Mouse (Mus musculus): ENCODE data around the gene Snrk. TPM values are rescaled to one million over a fixed set of nuclear protein-coding genes. Genes with fewer than 3 reads are reported as not detected.
A peak's percentile ranks its signal among the peaks of the same experiment; 100 is the strongest.

The Snrk gene
- polyA plus RNA-seq, 1 experiment from 2014 or later, result 93.6 TPM

DNA sequence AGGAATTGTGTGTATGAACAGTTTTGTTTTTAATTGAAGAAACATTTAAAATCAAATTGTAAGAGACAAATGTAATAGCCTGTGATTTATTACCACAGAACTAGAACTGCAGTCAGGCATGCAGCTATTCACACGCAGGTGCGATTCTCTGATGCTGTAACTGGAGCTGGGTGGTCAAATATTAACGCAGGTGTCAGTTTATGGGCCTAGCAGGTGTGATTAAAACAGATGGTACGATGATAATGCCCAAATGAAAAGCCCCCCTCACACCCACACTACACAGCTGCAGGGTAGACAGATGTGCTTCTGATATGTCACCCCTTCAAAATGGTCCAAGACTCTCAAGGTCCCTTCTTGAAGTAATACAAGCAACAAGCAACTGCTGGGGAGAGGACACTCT lies 15.9 kb upstream of the Snrk start:
- WGBS, result 59% methylated on average over 4 of the region's 4 CpGs
- Histone ChIP-seq H3K4me2 (replicated peaks; ENCODE audit: low read depth, low read length) (no peak overlapping the region), H3K36me3 (ENCODE audit: insufficient read depth, low read length) (no peaks in the 10 kb centered on the region), H3K4me1 (ENCODE audit: insufficient read depth, low read depth, low read length) (no peaks in the 10 kb centered on the region), H3K4me3 (ENCODE audit: low read depth, low read length) (no peak overlapping the region), H3K9ac (replicated peaks; ENCODE audit: low read depth) (no peak overlapping the region), H3K9me3 (ENCODE audit: low read length) (no peaks in the 10 kb centered on the region), H3K27me3 (replicated peaks; ENCODE audit: insufficient read depth, low read length) (no peaks in the 10 kb centered on the region), H3K27ac (ENCODE audit: low read length) (no peak overlapping the region)
- DNase-seq (ENCODE audit: low spot score), result no peak
- no peak for ATAC-seq
- TF ChIP-seq CTCF (IDR thresholded peaks at IDR 0.05), result no peak
- no peak for TF ChIP-seq EP300 (IDR thresholded peaks at IDR 0.05)

DNA sequence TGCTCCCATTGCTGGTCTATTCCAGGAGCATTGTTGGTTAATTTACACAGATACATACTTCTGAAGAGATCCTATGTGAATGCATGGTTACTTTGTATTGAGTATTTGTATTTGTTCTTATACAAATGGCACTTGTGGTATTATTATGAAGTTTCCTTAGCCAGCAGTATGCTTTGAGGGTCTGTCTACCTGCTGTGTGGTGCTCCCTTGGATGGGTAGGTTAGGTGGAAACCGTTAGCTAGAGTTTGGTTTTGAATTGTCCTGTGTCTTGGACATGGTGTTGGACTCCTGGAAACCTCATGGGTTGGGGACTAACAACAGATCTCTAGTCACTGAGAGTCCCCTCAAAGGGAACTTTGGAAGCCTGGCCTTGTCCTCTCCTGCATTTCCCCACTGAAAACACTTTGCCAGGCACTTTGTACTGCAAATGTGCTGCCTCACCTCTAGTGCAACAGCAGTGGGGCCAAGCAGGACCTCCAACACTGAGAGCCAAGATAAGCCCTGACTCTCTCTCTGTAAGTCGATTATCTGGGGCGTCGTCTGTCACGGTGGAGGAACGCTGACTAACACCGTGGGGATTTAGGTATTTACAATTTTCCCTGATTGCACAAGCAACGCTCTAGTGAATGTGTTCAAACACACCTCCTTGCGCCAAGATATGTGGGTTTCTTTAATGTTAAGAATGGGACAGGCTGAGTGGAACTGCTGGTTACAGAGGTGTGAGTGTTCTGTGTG lies 13.3 kb upstream of the Snrk start:
- Histone ChIP-seq H3K4me3 (ENCODE audit: low read depth, low read length) (no peak overlapping the region), H3K27me3 (replicated peaks; ENCODE audit: insufficient read depth, low read length) (no peaks in the 10 kb centered on the region), H3K27ac (ENCODE audit: low read length) (no peak overlapping the region), H3K9ac (replicated peaks; ENCODE audit: low read depth) (no peak overlapping the region), H3K36me3 (ENCODE audit: insufficient read depth, low read length) (no peaks in the 10 kb centered on the region), H3K4me1 (ENCODE audit: insufficient read depth, low read depth, low read length) (peaks cover 11% of the 10 kb centered on the region; the same call in 1 of the 2 replicates), H3K9me3 (ENCODE audit: low read length) (no peaks in the 10 kb centered on the region), H3K4me2 (replicated peaks; ENCODE audit: low read depth, low read length) (no peak overlapping the region)
- DNase-seq (ENCODE audit: low spot score) (peak; percentile 46), ATAC-seq (peak; percentile 27; the same call in 1 of the 2 replicates)
- TF ChIP-seq CTCF (IDR thresholded peaks at IDR 0.05) (no peak), EP300 (IDR thresholded peaks at IDR 0.05) (no peak)
- 41% methylated on average over 9 of the region's 9 CpGs for WGBS

DNA sequence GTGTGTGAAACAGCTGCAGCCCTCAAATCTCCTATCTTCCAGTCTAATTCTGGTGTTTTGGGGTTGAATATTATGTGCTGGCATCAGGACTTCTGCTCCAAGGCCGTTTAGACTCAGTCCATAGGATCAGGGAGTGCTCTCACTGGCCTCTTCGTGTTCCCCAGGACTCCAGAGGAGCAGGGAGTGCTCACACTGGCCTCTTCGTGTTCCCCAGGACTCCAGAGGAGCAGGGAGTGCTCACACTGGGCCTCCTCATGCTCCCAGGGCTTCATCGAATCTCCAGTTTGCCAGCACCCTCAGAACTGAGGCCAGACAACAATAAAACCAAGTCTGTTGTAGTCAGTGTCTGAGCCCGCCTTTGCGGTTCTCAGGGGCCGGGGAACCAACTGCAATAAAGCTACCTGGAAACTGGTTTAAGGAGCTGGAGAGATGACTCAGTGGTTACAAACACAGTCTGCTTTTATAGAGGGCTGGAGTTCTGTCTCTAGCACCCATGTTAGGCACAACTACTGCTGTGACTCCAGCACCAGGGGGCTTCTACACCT lies 12.7 kb upstream of the Snrk start:
- H3K36me3 ChIP-seq (ENCODE audit: insufficient read depth, low read length), result no peaks in the 10 kb centered on the region
- H3K27ac ChIP-seq (ENCODE audit: low read length), result no peak overlapping the region
- peaks cover 11% of the 10 kb centered on the region; the same call in 1 of the 2 replicates for H3K4me1 ChIP-seq (ENCODE audit: insufficient read depth, low read depth, low read length)
- H3K9me3 ChIP-seq (ENCODE audit: low read length), result no peaks in the 10 kb centered on the region
- no peak overlapping the region for H3K4me2 ChIP-seq (replicated peaks; ENCODE audit: low read depth, low read length)
- H3K9ac ChIP-seq (replicated peaks; ENCODE audit: low read depth), result no peak overlapping the region
- no peak for TF ChIP-seq EP300 (IDR thresholded peaks at IDR 0.05)
- TF ChIP-seq CTCF (IDR thresholded peaks at IDR 0.05), result no peak
- H3K4me3 ChIP-seq (ENCODE audit: low read depth, low read length), result no peak overlapping the region
- 56% methylated on average over 7 of the region's 7 CpGs for WGBS
- DNase-seq (ENCODE audit: low spot score), result no peak
- H3K27me3 ChIP-seq (replicated peaks; ENCODE audit: insufficient read depth, low read length), result no peaks in the 10 kb centered on the region
- no peak for ATAC-seq

DNA sequence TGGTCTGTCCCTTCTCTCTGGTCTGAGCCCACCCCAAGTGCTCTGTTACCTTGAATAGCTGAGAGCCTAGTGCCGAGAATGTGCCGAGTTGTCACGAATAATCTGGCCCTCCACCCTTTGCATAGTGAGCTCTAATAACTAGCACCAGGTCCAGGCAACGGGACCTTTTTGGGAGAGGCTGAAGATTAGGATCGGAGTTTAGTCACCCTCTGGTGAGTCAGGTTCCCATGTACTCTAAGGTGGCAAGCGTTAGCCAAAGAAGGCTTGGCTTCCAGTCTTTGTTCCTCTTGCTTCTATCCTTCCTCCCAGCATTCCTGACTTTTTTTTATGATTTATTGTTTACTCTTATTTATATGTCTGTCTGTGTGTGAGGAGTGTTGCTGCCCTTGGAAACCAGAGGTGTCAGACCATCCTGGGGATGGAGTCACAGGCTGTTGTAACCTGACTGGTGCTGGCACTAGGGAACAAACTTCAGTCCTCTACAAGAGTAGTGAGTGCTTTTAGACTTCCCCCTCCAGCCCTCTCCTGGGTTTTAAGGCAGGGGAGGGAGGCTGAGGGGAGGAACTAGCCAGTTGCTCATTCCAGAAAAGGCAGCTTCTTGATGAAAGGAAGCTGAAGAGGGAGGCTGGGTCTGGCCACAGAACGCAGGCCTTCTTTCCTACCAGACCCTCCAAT lies 9.2 kb upstream of the Snrk start:
- no peak overlapping the region for H3K4me3 ChIP-seq (ENCODE audit: low read depth, low read length)
- no peaks in the 10 kb centered on the region for H3K9me3 ChIP-seq (ENCODE audit: low read length)
- WGBS, result 51% methylated on average over 7 of the region's 7 CpGs
- H3K36me3 ChIP-seq (ENCODE audit: insufficient read depth, low read length), result no peaks in the 10 kb centered on the region
- no peaks in the 10 kb centered on the region for H3K27me3 ChIP-seq (replicated peaks; ENCODE audit: insufficient read depth, low read length)
- peaks cover 20% of the 10 kb centered on the region; the same call in 1 of the 2 replicates for H3K4me1 ChIP-seq (ENCODE audit: insufficient read depth, low read depth, low read length)
- H3K9ac ChIP-seq (replicated peaks; ENCODE audit: low read depth), result no peak overlapping the region
- ATAC-seq (peak; percentile 63), DNase-seq (ENCODE audit: low spot score) (peak; percentile 61)
- peak overlapping the region; percentile 43; the same call in 1 of the 2 replicates for H3K27ac ChIP-seq (ENCODE audit: low read length)
- no peak overlapping the region for H3K4me2 ChIP-seq (replicated peaks; ENCODE audit: low read depth, low read length)
- TF ChIP-seq EP300 (IDR thresholded peaks at IDR 0.05) (peak; percentile 77), CTCF (IDR thresholded peaks at IDR 0.05) (no peak)

DNA sequence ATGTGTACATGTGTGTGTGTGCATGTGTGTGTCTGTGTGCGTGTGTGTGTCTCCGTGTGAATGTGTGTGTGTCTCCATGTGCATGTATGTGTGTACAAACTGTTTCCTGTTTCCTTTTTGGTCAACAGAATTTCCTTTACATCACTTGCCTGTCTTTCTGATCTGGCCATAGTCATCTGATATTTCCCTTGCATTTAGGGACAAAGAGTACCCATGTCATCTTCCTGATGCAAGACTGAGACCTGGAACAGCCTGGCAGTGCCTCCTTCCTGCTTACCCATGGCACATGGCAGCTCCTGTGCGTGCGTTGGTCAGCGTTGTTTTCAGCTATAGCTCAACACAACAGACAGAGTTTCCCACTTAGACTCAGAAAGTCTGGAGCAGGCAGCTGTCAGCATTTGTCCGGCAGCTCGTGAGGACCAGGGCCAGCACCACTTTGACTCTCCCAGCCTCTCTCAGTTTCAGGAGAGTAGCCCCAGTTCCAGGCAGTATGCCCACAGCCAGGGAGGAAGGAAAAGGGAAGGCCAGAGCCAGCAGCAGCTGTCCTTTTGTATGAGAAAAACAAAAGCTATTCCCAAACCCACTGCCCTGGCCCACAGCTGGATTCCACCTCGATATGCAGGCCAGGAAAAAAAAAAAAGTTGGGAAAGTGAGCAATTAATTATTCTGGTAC lies 7.4 kb upstream of the Snrk start:
- H3K9ac ChIP-seq (replicated peaks; ENCODE audit: low read depth), result no peak overlapping the region
- peak; percentile 79 for DNase-seq (ENCODE audit: low spot score)
- no peak overlapping the region for H3K4me2 ChIP-seq (replicated peaks; ENCODE audit: low read depth, low read length)
- WGBS, result 34% methylated on average over 8 of the region's 8 CpGs
- H3K27ac ChIP-seq (ENCODE audit: low read length), result peak overlapping the region; percentile 75
- H3K9me3 ChIP-seq (ENCODE audit: low read length), result no peaks in the 10 kb centered on the region
- H3K27me3 ChIP-seq (replicated peaks; ENCODE audit: insufficient read depth, low read length), result no peaks in the 10 kb centered on the region
- no peak overlapping the region for H3K4me3 ChIP-seq (ENCODE audit: low read depth, low read length)
- H3K4me1 ChIP-seq (ENCODE audit: insufficient read depth, low read depth, low read length), result peaks cover 20% of the 10 kb centered on the region; the same call in 1 of the 2 replicates
- TF ChIP-seq CTCF (IDR thresholded peaks at IDR 0.05), result no peak
- peak; percentile 97 for TF ChIP-seq EP300 (IDR thresholded peaks at IDR 0.05)
- ATAC-seq, result peak; percentile 82
- no peaks in the 10 kb centered on the region for H3K36me3 ChIP-seq (ENCODE audit: insufficient read depth, low read length)

DNA sequence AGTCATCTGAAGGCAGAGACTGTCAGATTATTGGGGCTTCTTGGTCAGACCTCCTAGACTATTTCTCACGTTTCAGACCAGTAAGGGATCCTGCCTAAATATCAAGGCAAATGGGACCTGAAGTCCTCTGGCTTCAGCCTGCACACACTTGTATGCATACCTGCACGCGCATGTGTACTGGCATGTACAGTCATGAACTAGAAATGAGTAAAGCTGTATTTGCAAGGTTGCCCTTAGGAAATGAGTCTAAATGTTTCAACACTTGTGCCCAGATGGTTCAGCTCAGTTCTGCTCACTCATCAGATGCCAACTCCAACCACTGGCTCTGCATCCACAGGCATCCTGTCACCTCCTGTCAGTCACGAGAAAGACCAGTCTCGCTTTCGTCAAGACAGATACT lies 6.6 kb upstream of the Snrk start:
- H3K27ac ChIP-seq (ENCODE audit: low read length), result peak overlapping the region; percentile 75
- no peaks in the 10 kb centered on the region for H3K36me3 ChIP-seq (ENCODE audit: insufficient read depth, low read length)

More for the DNA sequence above, 6.6 kb upstream of the Snrk start:
- TF ChIP-seq EP300 (IDR thresholded peaks at IDR 0.05) (no peak), CTCF (IDR thresholded peaks at IDR 0.05) (no peak)
- WGBS, result 65% methylated on average over 6 of the region's 6 CpGs
- DNase-seq (ENCODE audit: low spot score), result no peak
- no peaks in the 10 kb centered on the region for H3K9me3 ChIP-seq (ENCODE audit: low read length)
- H3K4me3 ChIP-seq (ENCODE audit: low read depth, low read length), result no peak overlapping the region
- peaks cover 20% of the 10 kb centered on the region; the same call in 1 of the 2 replicates for H3K4me1 ChIP-seq (ENCODE audit: insufficient read depth, low read depth, low read length)
- H3K27me3 ChIP-seq (replicated peaks; ENCODE audit: insufficient read depth, low read length), result no peaks in the 10 kb centered on the region
- ATAC-seq, result no peak
- no peak overlapping the region for H3K9ac ChIP-seq (replicated peaks; ENCODE audit: low read depth)
- no peak overlapping the region for H3K4me2 ChIP-seq (replicated peaks; ENCODE audit: low read depth, low read length)
